Mouse (Mus musculus) kidney, postnatal 4 days (tissue): ENCODE measurements around the gene Fam122a.

Experiments
- DNase-seq, 2 experiments: peaks; one replicate each; pipeline ENCODE4 v3.0.0; 2021; ENCODE audit warnings: mixed read lengths in 2 of 2

Fam122a gene

GRCm38 (mm10) chr19:24476929-24477882 lies at the start of gene Fam122a:
Gene Fam122a (minus strand): TSS chr19:24477356.
- peak; percentile 93 to 96 for DNase-seq

GRCm38 (mm10) chr19:24523476-24524313 lies 46.5 kb upstream of the Fam122a start:
- no peak for DNase-seq

- no peak for DNase-seq
Observed at GRCm38 (mm10) chr19:24521997-24522396, 44.8 kb upstream of the Fam122a start.

GRCm38 (mm10) chr19:24521146-24521545 lies 44.0 kb upstream of the Fam122a start:
- no peak for DNase-seq

GRCm38 (mm10) chr19:24519732-24520409 lies 42.7 kb upstream of the Fam122a start:
- DNase-seq, result no peak

GRCm38 (mm10) chr19:24518384-24518783 lies 41.2 kb upstream of the Fam122a start:
- DNase-seq, result no peak

GRCm38 (mm10) chr19:24517057-24517456 lies 39.9 kb upstream of the Fam122a start:
- DNase-seq, result no peak

- no peak for DNase-seq
Observed at GRCm38 (mm10) chr19:24515941-24516340, 38.8 kb upstream of the Fam122a start.

- DNase-seq, result no peak
Observed at GRCm38 (mm10) chr19:24514661-24515642, 37.8 kb upstream of the Fam122a start.

- no peak for DNase-seq
Observed at GRCm38 (mm10) chr19:24513105-24513843, 36.1 kb upstream of the Fam122a start.

- no peak for DNase-seq
Observed at GRCm38 (mm10) chr19:24511939-24512338, 34.8 kb upstream of the Fam122a start.

GRCm38 (mm10) chr19:24509391-24509790 lies 32.2 kb upstream of the Fam122a start:
- no peak for DNase-seq

- DNase-seq, result no peak
Observed at GRCm38 (mm10) chr19:24508087-24508767, 31.1 kb upstream of the Fam122a start.

GRCm38 (mm10) chr19:24502736-24503421 lies 25.7 kb upstream of the Fam122a start:
- DNase-seq, result no peak

- DNase-seq, result no peak
Observed at GRCm38 (mm10) chr19:24501525-24501924, 24.4 kb upstream of the Fam122a start.

- no peak for DNase-seq
Observed at GRCm38 (mm10) chr19:24500431-24500830, 23.3 kb upstream of the Fam122a start.

- DNase-seq, result no peak
Observed at GRCm38 (mm10) chr19:24499291-24499690, 22.1 kb upstream of the Fam122a start.

GRCm38 (mm10) chr19:24493887-24494286 lies 16.7 kb upstream of the Fam122a start:
- DNase-seq, result no peak

- DNase-seq, result no peak
Observed at GRCm38 (mm10) chr19:24491824-24492223, 14.7 kb upstream of the Fam122a start.

GRCm38 (mm10) chr19:24490275-24490674 lies 13.1 kb upstream of the Fam122a start:
- DNase-seq, result no peak
